Mouse (Mus musculus) layer of hippocampus, adult 2 months (tissue): Measurements from ENCODE around the gene Stx11. TPM values are rescaled to one million over a fixed set of nuclear protein-coding genes. Genes with fewer than 3 reads are reported as not detected.

Source experiments
- DNase-seq, 2 experiments: peaks; one replicate each; pipeline ENCODE4 v3.0.0; 2022; ENCODE audit warnings: low spot score in 2 of 2
- H3K27ac ChIP-seq: fragments of 200-600 bp; 2 replicates; pipeline ENCODE4 v1.8.1; 2022
- H3K4me3 ChIP-seq: fragments of 200-600 bp; 2 replicates; pipeline ENCODE4 v1.8.1; 2022; ENCODE audit warnings: mild to moderate bottlenecking
- CTCF ChIP-seq: fragments of 200-600 bp; conservative IDR thresholded peaks from 2 replicates; pipeline ENCODE4 v1.8.1; 2022; ENCODE audit warnings: antibody characterized with exemption, mild to moderate bottlenecking, moderate library complexity
- total RNA-seq, 2 experiments: library from RNA; stranded (reverse); gene quantifications; 2 replicates each; pipeline ENCODE4 v1.2.3; 2021

Stx11 gene
- total RNA-seq, 2 experiments from 2014 or later = 0.07 to 0.33 TPM

DNA sequence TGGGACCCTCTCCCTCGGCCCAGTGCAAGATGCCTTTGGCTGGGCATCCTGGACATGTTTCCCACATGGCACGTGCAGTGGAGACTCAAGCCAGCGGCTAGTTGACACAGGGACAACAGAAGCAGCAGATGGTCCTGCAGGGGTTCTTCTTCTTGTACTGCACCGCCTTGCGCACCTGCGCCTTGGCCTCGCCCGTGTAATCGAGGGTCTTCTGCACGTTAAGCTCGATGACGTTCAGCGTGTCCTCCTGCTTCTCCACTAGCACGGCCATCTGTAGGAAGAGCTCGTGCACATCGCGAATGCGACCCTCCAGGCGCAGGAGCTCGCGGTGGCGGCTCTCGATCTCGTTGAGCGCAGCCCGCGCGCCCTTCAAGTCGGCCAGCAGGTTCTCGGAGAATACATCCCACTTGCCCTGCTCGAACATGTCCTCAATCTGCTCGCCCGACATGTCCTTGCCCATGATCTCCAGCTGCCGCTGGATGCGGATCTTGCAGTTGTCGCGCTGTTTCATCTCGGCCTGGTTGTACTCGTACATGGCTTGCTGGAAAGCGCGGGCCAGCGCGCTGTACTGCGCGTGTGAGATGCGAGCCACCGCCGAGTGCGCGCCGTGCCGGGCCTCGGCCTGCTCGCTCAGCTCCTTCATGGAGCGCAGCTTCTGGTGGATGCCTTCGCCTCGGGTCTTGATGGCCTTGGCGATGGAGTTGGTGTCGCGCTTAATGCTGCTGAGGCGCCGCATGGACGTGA, 22.9 kb downstream of the Stx11 start:
- TF ChIP-seq CTCF = no peak
- H3K4me3 ChIP-seq = peak overlapping the region; percentile 49
- DNase-seq = peak in 1 of 2 experiments; percentile 24
- no peak overlapping the region for H3K27ac ChIP-seq

DNA sequence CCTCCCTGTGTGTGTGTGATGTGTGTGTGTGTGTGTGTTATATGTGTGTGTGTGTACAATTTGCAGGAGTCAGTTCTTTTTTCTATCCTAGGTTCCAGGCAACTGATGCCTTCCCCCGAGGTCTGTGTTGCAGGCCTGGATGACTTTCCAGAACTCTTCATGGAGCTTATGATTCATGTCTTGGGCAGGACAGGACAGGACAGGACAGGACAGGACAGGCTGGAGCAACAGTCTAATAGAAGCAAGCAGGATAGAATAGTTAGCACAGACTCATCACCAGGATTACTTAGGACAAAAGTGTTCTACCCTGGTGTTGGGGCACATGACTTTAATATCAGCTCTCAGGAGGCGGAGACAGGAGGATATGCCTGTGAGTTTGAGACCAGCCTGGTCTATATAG, 25.3 kb downstream of the Stx11 start:
- no peak overlapping the region for H3K4me3 ChIP-seq

DNA sequence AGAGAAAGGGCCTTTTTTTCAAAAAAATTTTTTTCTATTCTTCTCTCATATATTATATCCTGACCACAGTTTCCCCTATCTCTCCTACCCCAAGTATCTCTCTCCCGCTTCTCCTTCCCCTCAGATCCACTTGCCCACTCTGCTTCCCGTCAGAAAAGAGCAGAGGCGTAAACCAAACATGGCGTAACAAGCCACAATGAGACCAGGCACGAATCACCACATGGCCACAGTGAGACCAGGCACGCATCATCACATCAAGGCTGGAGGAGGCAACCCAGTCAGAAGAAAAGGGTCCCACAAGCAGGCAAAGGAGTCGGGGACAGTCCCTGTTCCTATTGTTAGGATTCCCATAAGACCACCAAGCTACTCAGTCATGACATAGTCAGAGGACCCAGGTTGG, 28.0 kb downstream of the Stx11 start:
- TF ChIP-seq CTCF = no peak
- Histone ChIP-seq H3K27ac (no peak overlapping the region), H3K4me3 (no peak overlapping the region)
- DNase-seq = no peak

More for the DNA sequence above, 25.3 kb downstream of the Stx11 start:
- TF ChIP-seq CTCF = no peak
- H3K27ac ChIP-seq = no peak overlapping the region
- DNase-seq = no peak

DNA sequence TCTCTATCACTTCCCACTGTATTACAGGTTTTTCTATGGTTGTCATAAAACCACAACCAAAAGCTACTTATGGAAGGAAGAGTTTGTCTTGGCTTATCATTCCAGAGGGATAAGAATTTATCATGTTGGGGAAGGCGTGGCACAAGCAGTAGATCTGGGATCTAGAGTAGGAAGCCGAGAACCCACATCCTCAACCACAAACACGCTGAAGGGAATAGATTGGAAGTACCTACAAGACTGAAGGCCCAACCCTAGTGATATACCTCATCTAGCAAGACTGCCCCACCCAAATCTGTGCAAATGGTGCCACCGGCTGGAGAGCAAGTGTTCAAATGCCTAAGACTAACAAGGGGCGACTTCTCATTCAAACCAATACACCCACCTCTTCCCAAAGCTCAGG, 28.5 kb downstream of the Stx11 start:
- DNase-seq = no peak
- no peak for TF ChIP-seq CTCF
- no peak overlapping the region for H3K4me3 ChIP-seq
- no peak overlapping the region for H3K27ac ChIP-seq

DNA sequence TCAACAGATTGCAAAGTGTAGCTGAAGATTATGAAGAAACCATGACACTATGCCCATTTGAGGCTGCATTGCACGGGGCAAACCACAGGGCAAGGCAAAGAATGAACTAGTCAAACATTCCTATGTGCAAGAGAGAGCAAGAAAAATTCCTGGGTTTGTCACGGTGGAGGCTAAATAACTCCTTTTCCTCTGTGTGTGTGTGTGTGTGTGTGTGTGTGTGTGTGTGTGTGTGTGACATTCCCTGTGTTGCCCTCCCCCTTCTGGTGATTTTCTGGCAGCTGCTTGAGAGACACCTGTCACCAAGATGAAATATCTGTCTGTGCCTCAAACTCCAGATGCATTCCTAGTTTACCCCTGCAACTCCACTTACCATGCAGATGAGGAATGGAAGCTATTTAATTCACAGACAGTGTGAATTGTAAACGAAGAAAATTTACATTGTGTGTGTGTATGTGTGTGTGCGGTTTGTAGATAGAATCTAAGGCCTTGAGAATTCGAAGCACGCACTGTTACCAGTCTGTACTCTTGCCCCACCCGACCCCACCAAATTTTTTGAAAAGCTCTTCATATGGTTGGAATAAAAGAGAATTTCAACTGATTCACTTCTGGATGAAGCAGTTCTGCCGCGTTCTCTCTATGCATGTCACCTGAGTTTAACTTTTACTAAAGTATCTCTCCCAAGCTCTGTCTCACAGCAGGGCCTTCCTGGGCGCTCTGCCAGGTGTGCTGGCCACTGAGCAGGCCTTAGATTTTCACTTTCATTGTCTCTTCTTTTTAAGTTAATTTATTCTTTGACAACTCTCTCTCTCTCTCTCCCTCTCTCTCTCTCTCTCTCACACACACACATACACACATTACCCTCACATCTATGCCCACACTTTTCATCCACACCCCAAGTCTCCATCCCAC, 32.4 kb downstream of the Stx11 start:
- no peak for TF ChIP-seq CTCF
- H3K4me3 ChIP-seq = no peak overlapping the region
- no peak overlapping the region for H3K27ac ChIP-seq
- DNase-seq = no peak

DNA sequence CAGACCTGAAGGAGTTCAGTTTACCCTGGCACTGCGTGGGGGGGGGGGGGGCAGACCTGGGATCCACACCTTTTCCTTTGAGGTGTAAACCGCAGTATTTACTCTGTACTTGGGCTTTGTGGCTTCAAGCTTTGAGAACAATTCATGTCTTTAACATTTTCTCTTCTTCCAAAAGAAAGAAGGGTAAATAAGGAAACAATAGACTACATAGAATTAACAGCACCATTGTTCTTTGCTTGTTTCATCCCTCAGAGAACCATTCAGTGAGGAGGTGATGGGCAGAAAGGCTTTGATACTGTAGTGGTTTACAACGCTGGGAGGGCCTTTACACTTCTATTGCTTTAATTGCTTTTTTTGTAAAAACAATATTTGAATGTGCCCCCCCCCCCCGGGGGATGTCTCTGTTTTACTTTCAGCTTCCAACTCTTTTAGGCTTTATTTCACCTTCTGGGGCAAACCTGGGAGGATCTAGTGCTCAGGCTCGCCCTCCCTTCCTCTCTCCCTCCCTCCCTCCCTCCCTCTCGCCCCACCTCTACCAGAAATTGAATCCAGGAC, 33.7 kb downstream of the Stx11 start:
- no peak overlapping the region for H3K27ac ChIP-seq
- no peak for DNase-seq
- TF ChIP-seq CTCF = no peak
- H3K4me3 ChIP-seq = no peak overlapping the region

DNA sequence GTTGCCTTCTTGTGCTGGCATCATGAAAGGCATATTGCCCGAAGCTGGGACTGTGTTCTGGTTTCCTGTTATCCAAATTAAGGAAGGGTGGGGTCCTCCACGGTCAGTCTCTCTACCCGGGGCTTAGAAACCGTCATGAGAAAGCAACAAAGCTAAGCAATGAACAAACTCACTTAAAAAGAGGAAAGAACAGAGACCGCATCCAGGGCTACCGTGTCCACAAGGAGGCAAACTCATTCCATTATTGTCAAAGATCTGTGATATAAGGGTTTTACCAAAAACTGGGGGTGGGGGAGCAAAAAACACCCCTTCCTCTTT, 34.3 kb downstream of the Stx11 start:
- DNase-seq = no peak
- TF ChIP-seq CTCF = no peak
- Histone ChIP-seq H3K27ac (no peak overlapping the region), H3K4me3 (no peak overlapping the region)

DNA sequence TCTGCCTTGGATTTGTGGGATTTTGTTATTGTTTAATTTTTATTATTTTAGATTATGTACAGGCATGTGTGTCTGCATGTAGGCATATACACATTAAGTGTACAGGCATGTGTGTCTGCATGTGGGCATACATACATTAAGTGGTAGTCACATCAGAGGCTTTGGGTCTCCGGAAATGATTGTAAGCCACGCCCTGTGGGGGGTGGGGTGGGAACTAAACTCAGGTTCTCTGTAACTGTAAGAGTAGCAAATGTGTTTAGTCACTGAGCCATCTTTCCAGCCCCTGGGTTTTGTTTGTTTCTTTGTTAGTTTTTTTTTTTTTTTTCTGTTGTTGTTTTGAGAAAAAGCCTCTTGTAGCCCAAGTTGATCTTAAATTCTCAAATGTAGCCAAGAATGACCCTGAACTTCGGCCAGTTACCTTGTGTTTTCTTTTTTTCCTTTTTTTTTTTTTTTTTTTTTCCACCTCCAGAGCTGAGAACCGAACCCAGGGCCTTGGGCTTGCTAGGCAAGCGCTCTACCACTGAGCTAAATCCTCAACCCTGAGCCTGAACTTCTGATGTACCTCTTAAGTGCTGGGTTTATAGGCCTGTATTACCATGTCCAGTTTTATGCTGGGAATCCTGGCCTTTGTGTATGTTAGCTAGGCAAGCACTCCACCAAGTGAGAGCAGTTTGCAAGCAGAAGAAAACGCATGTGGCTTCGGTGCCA, 34.8 kb downstream of the Stx11 start:
- H3K27ac ChIP-seq = no peak overlapping the region
- no peak overlapping the region for H3K4me3 ChIP-seq
- TF ChIP-seq CTCF = no peak
- no peak for DNase-seq

DNA sequence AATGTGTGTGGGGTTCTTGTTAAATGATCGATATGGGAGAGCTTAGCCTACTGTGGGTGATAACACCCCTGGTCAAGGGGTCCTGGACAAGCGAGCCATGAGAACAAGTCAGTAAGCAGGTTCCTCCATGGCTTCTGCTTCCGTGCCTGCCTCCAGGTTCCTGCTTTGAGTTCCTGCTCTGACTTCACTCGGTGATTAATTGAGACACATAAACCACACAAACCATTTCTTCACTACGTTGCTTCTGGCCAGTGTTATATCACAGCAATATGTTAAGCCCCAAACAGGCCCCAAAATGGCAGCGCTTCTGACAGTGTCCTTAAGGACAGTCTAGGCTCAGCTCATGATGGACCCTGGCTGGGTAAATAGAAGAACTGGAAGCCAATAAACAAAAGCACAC, 35.9 kb downstream of the Stx11 start:
- DNase-seq = no peak
- TF ChIP-seq CTCF = no peak
- Histone ChIP-seq H3K27ac (no peak overlapping the region), H3K4me3 (no peak overlapping the region)

DNA sequence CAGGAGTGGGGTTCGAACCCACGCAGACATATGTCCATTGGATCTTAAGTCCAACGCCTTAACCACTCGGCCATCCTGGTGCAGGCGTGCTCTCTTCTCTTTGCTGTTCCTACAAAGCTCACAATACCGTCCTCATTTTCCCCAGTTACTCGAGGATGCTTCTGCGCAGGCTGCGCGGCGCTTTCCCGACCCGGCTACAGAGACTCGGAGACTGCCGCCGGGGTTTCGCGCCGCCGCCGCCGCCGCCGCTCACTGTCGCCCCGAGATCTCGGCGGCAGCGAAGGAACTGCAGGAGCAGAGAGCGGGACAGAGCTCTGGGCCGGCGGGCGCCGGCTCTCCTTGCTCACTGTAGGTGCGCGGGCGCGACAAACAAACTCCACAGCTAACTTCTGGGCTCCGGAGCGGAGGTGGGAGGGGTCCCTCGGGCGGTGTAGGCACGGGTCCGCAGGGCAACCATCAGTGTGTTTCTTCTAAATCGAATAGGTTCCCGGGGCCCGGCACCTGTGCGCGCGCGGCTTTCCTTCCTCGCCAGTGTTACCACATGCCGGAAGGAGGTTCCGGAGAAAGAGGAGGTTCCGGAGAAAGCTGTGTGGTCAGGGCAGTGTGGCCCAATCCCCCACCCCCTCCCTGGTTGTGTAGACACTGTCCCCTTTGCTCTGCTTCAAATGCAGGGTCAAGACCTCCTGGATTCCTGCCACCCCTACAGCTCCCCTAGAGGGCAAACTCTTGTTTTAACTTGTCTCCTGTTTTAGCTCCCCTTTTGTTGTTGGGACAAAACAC, 41.3 kb downstream of the Stx11 start:
- DNase-seq = peak; percentile 96 to 99
- H3K27ac ChIP-seq = peak overlapping the region; percentile 84
- H3K4me3 ChIP-seq = peak overlapping the region; percentile 71
- TF ChIP-seq CTCF = peak; percentile 59

DNA sequence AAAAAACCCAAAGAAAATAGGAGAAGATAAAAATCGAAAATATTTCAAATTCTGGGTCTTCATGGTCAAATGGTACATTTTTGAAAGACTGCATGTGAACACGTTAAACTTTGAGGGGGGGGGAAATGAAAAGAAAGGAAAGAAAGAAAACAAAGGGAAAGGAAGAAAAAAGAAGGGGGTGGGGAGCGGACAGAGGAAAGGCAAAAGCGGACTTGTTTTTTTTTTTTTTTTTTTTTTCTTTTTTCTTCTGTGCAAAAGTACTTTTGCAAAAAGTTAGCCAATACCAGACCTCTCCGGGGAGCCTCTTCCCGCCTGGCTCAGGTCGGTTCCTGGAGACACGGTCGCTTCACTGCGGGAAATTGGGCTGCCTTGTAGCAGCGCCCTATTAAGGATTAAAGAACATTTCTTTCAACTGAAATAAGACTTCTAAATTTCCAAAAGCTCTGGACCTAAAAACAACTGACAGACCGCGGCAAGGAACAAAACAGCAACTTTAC, 42.0 kb downstream of the Stx11 start:
- TF ChIP-seq CTCF = no peak
- DNase-seq = no peak
- Histone ChIP-seq H3K4me3 (peak overlapping the region; percentile 71), H3K27ac (peak overlapping the region; percentile 84)

DNA sequence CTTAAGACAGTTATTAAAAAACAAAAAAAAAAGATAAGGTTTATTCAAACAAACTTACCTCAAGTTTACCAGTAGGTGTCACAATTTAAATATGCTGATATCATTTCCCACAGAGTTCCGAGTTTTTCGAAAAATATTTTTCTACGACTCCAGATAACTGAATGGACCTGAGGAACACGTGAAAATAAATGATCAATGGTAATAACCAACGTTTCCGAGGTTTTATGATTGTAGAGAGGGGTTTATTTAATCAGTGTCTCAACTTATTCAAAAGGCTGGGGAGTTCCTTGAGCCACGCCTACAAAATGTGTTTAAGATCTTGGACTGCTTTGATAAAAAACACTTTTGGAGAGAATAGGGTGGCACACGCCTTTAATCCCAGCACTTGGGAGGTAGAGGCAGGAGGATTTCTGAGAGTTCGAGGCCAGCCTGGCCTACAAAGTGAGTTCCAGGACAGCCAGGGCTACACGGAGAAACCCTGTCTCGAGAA, 42.5 kb downstream of the Stx11 start:
- Histone ChIP-seq H3K27ac (no peak overlapping the region), H3K4me3 (peak overlapping the region; percentile 71; the same call in 1 of the 2 replicates)
- TF ChIP-seq CTCF = peak; percentile 66
- no peak for DNase-seq
